17 mouse cellular contexts compared by ENCODE assay signal in genomic region chr6:50809669-50809983, GRCm38 (mm10).
DNase-seq lines count a peak whose midpoint lies in the region; ATAC-seq lines count a peak whose summit lies in the region.
"Had no signal": no experiment of that assay in that cellular context is flagged by ENCODE, and none has a peak within 500 bp of the region (broad histone marks: within the 10 kb centered on the region; RNA-seq: fewer than 3 reads in every experiment).

No protein-coding gene starts in this region.

- no peaks in the 10 kb centered on the region for H3K27me3 ChIP-seq in heart, embryonic 14.5 days (ENCODE audit: control insufficient read depth, insufficient read depth, low read length)
- H3K27me3 ChIP-seq in neural tube, embryonic 11.5 days (ENCODE audit: control insufficient read depth, insufficient read depth, low read length): no peaks in the 10 kb centered on the region
- H3K27me3 ChIP-seq in neural tube, embryonic 15.5 days (replicated peaks): no peaks in the 10 kb centered on the region
- no peaks in the 10 kb centered on the region for H3K27me3 ChIP-seq in intestine, embryonic 16.5 days (replicated peaks; ENCODE audit: control insufficient read depth, insufficient read depth, low read length)
- H3K27me3 ChIP-seq: CH12.LX had no signal

- no peaks in the 10 kb centered on the region for H3K36me3 ChIP-seq in heart, embryonic 14.5 days (ENCODE audit: control insufficient read depth, insufficient read depth, low read length)
- H3K36me3 ChIP-seq in neural tube, embryonic 11.5 days (ENCODE audit: control insufficient read depth, insufficient read depth, low read length): no peaks in the 10 kb centered on the region; the same call in 1 of the 2 replicates
- H3K36me3 ChIP-seq in neural tube, embryonic 15.5 days: no peaks in the 10 kb centered on the region
- no peaks in the 10 kb centered on the region for H3K36me3 ChIP-seq in intestine, embryonic 16.5 days (ENCODE audit: control insufficient read depth, insufficient read depth, low read length)

- DNase-seq in heart, postnatal 36 days: no peak
- DNase-seq in neural tube, embryonic 11.5 days (ENCODE audit: low spot score): no peak
- no peak for DNase-seq in lung, postnatal 36 days
- DNase-seq in kidney, postnatal 14 days: no peak
- DNase-seq: adrenal gland, postnatal 14 days; cerebellum, adult 11-12 months; heart, postnatal 14 days; left cerebral cortex, postnatal 4 days; lung, postnatal 14 days; thymus, postnatal 36 days had no signal

- intact Hi-C loops in heart, postnatal 36 days (cut with DNase I): loop anchor here (2.0 kb wide), 1 partner anchor 295 kb away; no protein-coding TSS in a partner anchor

- no peak for ATAC-seq in heart, embryonic 14.5 days (ENCODE audit: insufficient number of reproducible peaks, insufficient read depth, low FRiP score, low read depth)
- no peak for ATAC-seq in neural tube, embryonic 11.5 days (ENCODE audit: insufficient read depth, low FRiP score, low TSS enrichment)
- no peak for ATAC-seq in neural tube, embryonic 15.5 days (ENCODE audit: low FRiP score)
- ATAC-seq in intestine, embryonic 16.5 days: no peak
- ATAC-seq in frontal cortex, adult (ENCODE audit: low TSS enrichment): no peak

- peak overlapping the region; percentile 45; the same call in 1 of the 2 replicates for H3K9ac ChIP-seq in heart, embryonic 14.5 days (ENCODE audit: low read length)
- H3K9ac ChIP-seq in neural tube, embryonic 11.5 days (ENCODE audit: low read length): no peak overlapping the region
- H3K9ac ChIP-seq in neural tube, embryonic 15.5 days (replicated peaks): no peak overlapping the region; the same call in 1 of the 2 replicates
- peak overlapping the region; percentile 20; the same call in 1 of the 2 replicates for H3K9ac ChIP-seq in intestine, embryonic 16.5 days (ENCODE audit: low read depth, low read length)

- H3K9me3 ChIP-seq in heart, embryonic 14.5 days (ENCODE audit: control insufficient read depth, low read length): no peaks in the 10 kb centered on the region
- no peaks in the 10 kb centered on the region for H3K9me3 ChIP-seq in neural tube, embryonic 11.5 days (ENCODE audit: control insufficient read depth, low read length)
- no peaks in the 10 kb centered on the region for H3K9me3 ChIP-seq in neural tube, embryonic 15.5 days (replicated peaks)
- no peaks in the 10 kb centered on the region for H3K9me3 ChIP-seq in intestine, embryonic 16.5 days (ENCODE audit: control insufficient read depth, low read length)

- WGBS in heart, embryonic 14.5 days: 19% methylated on average over 4 of the region's 4 CpGs
- WGBS in neural tube, embryonic 11.5 days: 44% methylated on average over 4 of the region's 4 CpGs
- WGBS in neural tube, embryonic 15.5 days: 47% methylated on average over 4 of the region's 4 CpGs
- 38% methylated on average over 4 of the region's 4 CpGs for WGBS in intestine, embryonic 16.5 days

- H3K4me3 ChIP-seq in heart, embryonic 14.5 days (ENCODE audit: control insufficient read depth in 1 of 2, insufficient read depth in 1 of 2, low read depth in 1 of 2, low read length in 2 of 2): no peak overlapping the region
- no peak overlapping the region for H3K4me3 ChIP-seq in neural tube, embryonic 11.5 days (ENCODE audit: low read depth, low read length)
- no peak overlapping the region for H3K4me3 ChIP-seq in neural tube, embryonic 15.5 days (replicated peaks)
- H3K4me3 ChIP-seq in intestine, embryonic 16.5 days (ENCODE audit: low read length): no peak overlapping the region
- H3K4me3 ChIP-seq: layer of hippocampus, adult 2 months; myocyte had no signal

- peaks cover 13 to 15% of the 10 kb centered on the region in 2 experiments; a peak in 3 of 4 replicates for H3K4me1 ChIP-seq in heart, embryonic 14.5 days (ENCODE audit: control insufficient read depth in 2 of 2, insufficient read depth in 2 of 2, low read length in 2 of 2)
- H3K4me1 ChIP-seq in neural tube, embryonic 11.5 days (ENCODE audit: control insufficient read depth, insufficient read depth, low read length): peaks cover 14% of the 10 kb centered on the region
- H3K4me1 ChIP-seq in neural tube, embryonic 15.5 days: peaks cover 27% of the 10 kb centered on the region
- peaks cover 21% of the 10 kb centered on the region for H3K4me1 ChIP-seq in intestine, embryonic 16.5 days (ENCODE audit: control insufficient read depth, insufficient read depth, low read length)

- peak overlapping the region; percentile 26; the same call in 1 of the 2 replicates for H3K4me2 ChIP-seq in heart, embryonic 14.5 days (ENCODE audit: low read length)
- no peak overlapping the region for H3K4me2 ChIP-seq in neural tube, embryonic 11.5 days (ENCODE audit: low read depth)
- H3K4me2 ChIP-seq in neural tube, embryonic 15.5 days: no peak overlapping the region
- H3K4me2 ChIP-seq in intestine, embryonic 16.5 days (ENCODE audit: low read depth, low read length): peak overlapping the region; percentile 30; the same call in 1 of the 2 replicates

- peak overlapping the region in 1 of 2 experiments; percentile 15; a peak in 1 of 4 replicates for H3K27ac ChIP-seq in heart, embryonic 14.5 days (replicated peaks in 1 of 2; ENCODE audit: control insufficient read depth in 1 of 2, insufficient read depth in 1 of 2, low read depth in 2 of 2, low read length in 2 of 2)
- 0 out of 2 replicates have a peak overlapping the region, but pooled peaks have one; percentile 34 for H3K27ac ChIP-seq in neural tube, embryonic 11.5 days (ENCODE audit: low read depth, low read length)
- no peak overlapping the region for H3K27ac ChIP-seq in neural tube, embryonic 15.5 days (replicated peaks)
- peak overlapping the region; percentile 21 for H3K27ac ChIP-seq in intestine, embryonic 16.5 days (ENCODE audit: low read length)
- H3K27ac ChIP-seq: layer of hippocampus, adult 2 months had no signal

Comparison
In these comparisons a context has a peak if more than half of its experiments do, and no peak if none do; other contexts are left out.
1. H3K4me2 ChIP-seq: peak in heart, embryonic 14.5 days (single experiment) and intestine, embryonic 16.5 days (single experiment); none in neural tube, embryonic 11.5 days (single experiment) and neural tube, embryonic 15.5 days (single experiment).
2. H3K9ac ChIP-seq: peak in heart, embryonic 14.5 days (single experiment) and intestine, embryonic 16.5 days (single experiment); none in neural tube, embryonic 11.5 days (single experiment) and neural tube, embryonic 15.5 days (single experiment).